Mouse (Mus musculus) midbrain, embryonic 11.5 days (tissue): ENCODE measurements around the gene Ankrd54. TPM values are rescaled to one million over a fixed set of nuclear protein-coding genes. Genes with fewer than 3 reads are reported as not detected.
A peak's percentile ranks its signal among the peaks of the same experiment; 100 is the strongest.

Experiments
- ATAC-seq: fragments of 200-750 bp; cut with Nextera tagmentation; 2 replicates; pipeline ENCODE4 v1.8.0; 2017; ENCODE audit warnings: moderate TSS enrichment, moderate library complexity; ENCODE audit not compliant: low FRiP score
- DNase-seq: peaks from one replicate; pipeline ENCODE4 v3.0.0; 2015; ENCODE audit warnings: low spot score; ENCODE audit errors: missing footprints
- H3K27ac ChIP-seq: fragments of 300-500 bp; sonication (generic); 2 replicates; pipeline ENCODE4 v1.5.1; 2014; ENCODE audit warnings: low read depth, low read length
- H3K27me3 ChIP-seq: fragments of 300-500 bp; sonication (generic); 2 replicates; pipeline ENCODE4 v1.6.1; 2014; ENCODE audit warnings: mild to moderate bottlenecking, low read length, moderate library complexity, mixed read lengths; ENCODE audit not compliant: control insufficient read depth, insufficient read depth
- H3K36me3 ChIP-seq: fragments of 300-500 bp; sonication (generic); 2 replicates; pipeline ENCODE4 v1.6.1; 2014; ENCODE audit warnings: mild to moderate bottlenecking, low read length, moderate library complexity, mixed read lengths; ENCODE audit not compliant: control insufficient read depth, insufficient read depth
- H3K4me1 ChIP-seq: fragments of 300-500 bp; sonication (generic); 2 replicates; pipeline ENCODE4 v1.6.1; 2014; ENCODE audit warnings: low read length; ENCODE audit not compliant: control insufficient read depth, insufficient read depth
- H3K4me2 ChIP-seq: fragments of 300-500 bp; sonication (generic); 2 replicates; pipeline ENCODE4 v1.6.1; 2014; ENCODE audit warnings: mild to moderate bottlenecking, moderate library complexity
- H3K4me3 ChIP-seq: fragments of 300-500 bp; sonication (generic); 2 replicates; pipeline ENCODE4 v1.5.1; 2014; ENCODE audit warnings: low read depth, low read length
- H3K9ac ChIP-seq: fragments of 300-500 bp; sonication (generic); 2 replicates; pipeline ENCODE4 v1.6.1; 2014; ENCODE audit warnings: low read length
- H3K9me3 ChIP-seq: fragments of 300-500 bp; sonication (generic); 2 replicates; pipeline ENCODE4 v1.6.1; 2016; ENCODE audit warnings: low read length; ENCODE audit not compliant: control insufficient read depth
- WGBS: fragments of 180-500 bp; shearing (Covaris S2); extraction: QIAGEN DNeasy Blood & Tissue Kit; methylation state at CpG from one replicate; pipeline ENCODE4 v1.1.7; 2014; 5-methylcytosine and 5-hydroxymethylcytosine counted together
- polyA plus RNA-seq: library from polyadenylated mRNA; unstranded; fragments of >200 nt; fragmentation: Nextera tagmentation; extraction: Ambion mirVana; gene quantifications from 2 replicates; pipeline ENCODE4 v1.2.1, GENCODE M21; 2014

Ankrd54 gene
- 52.7 and 53.5 TPM in 2 replicates for polyA plus RNA-seq

DNA sequence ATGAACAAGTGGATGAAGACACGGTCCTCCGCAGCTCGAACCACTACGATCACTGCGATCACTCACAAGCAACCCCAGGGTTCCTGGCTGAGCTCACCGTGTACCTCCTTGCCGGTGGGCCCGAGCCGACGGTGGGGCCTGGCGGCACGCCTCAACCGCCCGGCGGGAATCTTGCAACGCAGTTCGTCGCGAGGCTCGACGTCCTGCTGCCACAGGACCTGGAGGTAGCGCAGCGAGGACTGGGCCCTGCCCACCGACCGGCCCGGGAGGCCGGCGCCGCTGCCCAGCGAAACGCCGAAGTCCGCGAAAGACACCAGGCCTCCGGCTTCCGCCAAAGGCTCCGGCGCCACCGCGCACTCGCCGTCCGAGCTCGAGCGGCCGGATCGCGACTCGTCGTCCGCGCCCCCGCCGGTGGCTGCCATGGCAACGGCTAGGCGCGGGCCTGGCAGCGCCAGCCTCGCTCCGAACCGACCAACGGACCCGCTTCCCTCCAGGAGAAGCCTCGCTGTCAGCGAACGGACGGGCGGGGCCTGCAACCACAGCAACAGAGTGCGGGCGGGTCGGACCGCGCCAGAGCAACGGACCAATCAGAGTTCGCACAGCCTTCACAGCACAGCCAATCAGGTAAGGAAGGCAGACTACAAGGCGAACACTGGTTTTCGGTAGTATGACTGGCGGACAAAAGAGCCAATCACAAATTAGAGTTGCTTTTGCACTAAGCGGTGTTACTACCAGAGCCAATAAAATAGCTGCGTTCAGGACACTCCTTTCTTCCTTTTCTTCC, at the start of gene Ankrd54:
TSS of gene Ankrd54 (minus strand) at position 518 of the 784 bp plus-strand sequence.
- peak; percentile 99 for DNase-seq
- peak within 1 kb of the TSS; percentile 81 for H3K9ac ChIP-seq
- no peaks in the 10 kb centered on the region for H3K27me3 ChIP-seq
- H3K4me3 ChIP-seq = peak within 1 kb of the TSS; percentile 72
- H3K27ac ChIP-seq = peak within 1 kb of the TSS; percentile 25; the same call in 1 of the 2 replicates
- no peaks in the 10 kb centered on the region for H3K9me3 ChIP-seq
- ATAC-seq = peak; percentile 100
- peaks cover 13% of the 10 kb centered on the region for H3K4me1 ChIP-seq
- WGBS = under 1% methylated on average over 78 of the region's 80 CpGs
- H3K4me2 ChIP-seq = peak within 1 kb of the TSS; percentile 78
- peaks cover 3% of the 10 kb centered on the region for H3K36me3 ChIP-seq

DNA sequence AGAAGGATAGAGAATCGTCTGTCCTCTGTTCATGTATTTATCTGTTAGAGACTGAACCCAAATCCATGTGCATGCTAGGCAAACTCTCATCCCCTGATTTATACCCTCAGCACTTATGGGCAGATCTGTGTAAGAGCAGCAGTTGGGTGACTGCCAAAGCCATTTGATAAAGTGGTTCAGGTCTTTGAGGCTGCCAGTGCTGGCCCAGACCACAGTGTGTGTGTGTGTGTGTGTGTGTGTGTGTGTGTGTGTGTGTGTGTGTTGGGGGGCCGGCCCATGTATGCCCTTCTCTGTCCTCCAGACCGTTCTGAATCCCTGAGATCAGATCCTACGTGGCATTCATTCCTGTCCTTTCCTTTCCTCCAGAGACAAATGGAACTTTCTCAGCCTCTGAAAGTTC, 49.1 kb upstream of the Ankrd54 start:
- Histone ChIP-seq H3K27me3 (peaks cover 2% of the 10 kb centered on the region; the same call in 1 of the 2 replicates), H3K4me1 (peaks cover 15% of the 10 kb centered on the region), H3K9ac (no peak overlapping the region), H3K4me2 (no peak overlapping the region), H3K9me3 (no peaks in the 10 kb centered on the region), H3K27ac (no peak overlapping the region), H3K4me3 (no peak overlapping the region), H3K36me3 (no peaks in the 10 kb centered on the region)
- no peak for ATAC-seq
- 85% methylated on average over 4 of the region's 4 CpGs for WGBS
- DNase-seq = no peak

DNA sequence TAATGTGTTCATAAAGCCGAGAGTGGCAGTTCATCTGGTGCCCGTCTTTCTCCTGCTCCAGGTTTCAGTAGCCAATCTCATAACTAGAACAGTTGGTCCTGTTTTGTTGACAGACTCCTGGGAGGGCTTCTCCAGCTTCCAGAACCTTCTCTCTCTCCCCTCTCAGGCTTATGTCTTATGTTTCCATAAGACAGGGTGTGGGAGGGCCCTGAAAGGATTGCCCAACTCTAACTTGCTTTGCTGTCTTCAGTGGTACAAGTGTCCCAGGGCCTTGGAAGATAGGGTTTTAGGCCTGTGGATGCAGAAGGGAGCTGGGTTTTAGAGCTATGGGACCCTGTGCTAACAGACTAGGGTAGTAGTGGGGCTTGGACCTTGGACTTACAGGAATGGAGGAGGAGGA, 47.8 kb upstream of the Ankrd54 start:
- DNase-seq = no peak
- H3K9ac ChIP-seq = no peak overlapping the region
- H3K4me2 ChIP-seq = peak overlapping the region; percentile 99
- no peak overlapping the region; the same call in 1 of the 2 replicates for H3K4me3 ChIP-seq
- H3K27ac ChIP-seq = no peak overlapping the region
- H3K36me3 ChIP-seq = no peaks in the 10 kb centered on the region
- H3K27me3 ChIP-seq = peaks cover 2% of the 10 kb centered on the region; the same call in 1 of the 2 replicates
- no peaks in the 10 kb centered on the region for H3K9me3 ChIP-seq
- H3K4me1 ChIP-seq = peaks cover 15% of the 10 kb centered on the region
- WGBS = 67% methylated on average over 2 of the region's 2 CpGs
- no peak for ATAC-seq

DNA sequence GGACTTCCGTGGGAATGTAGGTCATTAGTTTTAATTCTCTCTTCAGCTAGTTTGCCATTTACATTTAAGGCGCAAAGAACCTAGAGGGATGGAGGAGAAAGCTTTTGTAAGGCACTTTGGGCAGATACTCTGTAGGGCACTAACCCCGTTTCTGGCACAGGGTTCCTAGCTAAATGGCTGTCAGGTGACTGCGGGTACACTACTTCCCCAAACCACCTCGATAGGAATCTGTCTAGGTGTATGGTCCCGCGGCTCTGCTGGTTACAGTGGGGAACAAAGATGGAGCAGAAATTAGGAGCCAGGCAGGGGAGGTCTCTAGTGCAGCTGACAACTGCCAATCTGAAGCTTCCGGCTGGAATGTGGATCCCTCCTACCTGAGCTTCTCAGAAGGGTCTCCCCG, 47.3 kb upstream of the Ankrd54 start:
- DNase-seq = no peak

DNA sequence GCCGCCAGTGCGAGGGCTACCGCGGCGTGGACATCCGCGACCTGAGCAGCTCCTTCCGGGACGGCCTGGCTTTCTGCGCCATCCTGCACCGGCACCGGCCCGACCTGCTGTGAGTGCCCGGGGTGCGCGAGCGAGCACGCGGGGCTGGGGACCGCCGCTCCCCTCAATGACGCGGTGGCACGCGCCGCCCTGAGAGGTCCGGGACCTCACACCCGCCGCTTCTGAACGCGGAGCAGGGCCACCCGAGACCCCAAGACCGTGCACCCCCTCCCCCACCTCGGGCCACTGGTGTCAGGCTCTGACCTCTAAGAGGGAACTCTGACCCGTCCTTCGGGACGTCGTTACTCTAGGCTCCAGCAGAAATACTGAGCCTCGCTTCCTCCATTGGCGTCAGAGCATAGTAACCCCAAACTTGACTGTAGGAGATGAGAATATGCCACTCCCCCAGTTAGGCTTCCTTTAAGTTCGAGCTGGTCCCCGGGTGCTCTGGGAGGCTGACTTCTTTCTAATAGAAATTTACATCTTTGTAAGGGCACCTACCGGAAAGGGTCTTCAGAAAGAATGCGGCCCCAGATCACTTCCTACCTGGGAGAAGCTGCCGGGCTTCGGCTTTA, 46.7 kb upstream of the Ankrd54 start:
- peak overlapping the region; percentile 90 for H3K9ac ChIP-seq
- DNase-seq (peak; percentile 93), ATAC-seq (peak; percentile 69)
- peak overlapping the region; percentile 99 for H3K4me2 ChIP-seq
- no peaks in the 10 kb centered on the region for H3K9me3 ChIP-seq
- H3K36me3 ChIP-seq = no peaks in the 10 kb centered on the region
- H3K4me3 ChIP-seq = peak overlapping the region; percentile 82
- H3K27me3 ChIP-seq = peaks cover 2% of the 10 kb centered on the region; the same call in 1 of the 2 replicates
- peaks cover 15% of the 10 kb centered on the region for H3K4me1 ChIP-seq
- under 1% methylated on average over 46 of the region's 46 CpGs for WGBS
- no peak overlapping the region for H3K27ac ChIP-seq

More for the DNA sequence above, 47.3 kb upstream of the Ankrd54 start:
- Histone ChIP-seq H3K27me3 (peaks cover 2% of the 10 kb centered on the region; the same call in 1 of the 2 replicates), H3K9ac (peak overlapping the region; percentile 90; the same call in 1 of the 2 replicates), H3K9me3 (no peaks in the 10 kb centered on the region), H3K36me3 (no peaks in the 10 kb centered on the region), H3K4me2 (peak overlapping the region; percentile 99), H3K4me3 (peak overlapping the region; percentile 82), H3K4me1 (peaks cover 15% of the 10 kb centered on the region), H3K27ac (no peak overlapping the region)
- no peak for ATAC-seq
- 19% methylated on average over 9 of the region's 9 CpGs for WGBS

DNA sequence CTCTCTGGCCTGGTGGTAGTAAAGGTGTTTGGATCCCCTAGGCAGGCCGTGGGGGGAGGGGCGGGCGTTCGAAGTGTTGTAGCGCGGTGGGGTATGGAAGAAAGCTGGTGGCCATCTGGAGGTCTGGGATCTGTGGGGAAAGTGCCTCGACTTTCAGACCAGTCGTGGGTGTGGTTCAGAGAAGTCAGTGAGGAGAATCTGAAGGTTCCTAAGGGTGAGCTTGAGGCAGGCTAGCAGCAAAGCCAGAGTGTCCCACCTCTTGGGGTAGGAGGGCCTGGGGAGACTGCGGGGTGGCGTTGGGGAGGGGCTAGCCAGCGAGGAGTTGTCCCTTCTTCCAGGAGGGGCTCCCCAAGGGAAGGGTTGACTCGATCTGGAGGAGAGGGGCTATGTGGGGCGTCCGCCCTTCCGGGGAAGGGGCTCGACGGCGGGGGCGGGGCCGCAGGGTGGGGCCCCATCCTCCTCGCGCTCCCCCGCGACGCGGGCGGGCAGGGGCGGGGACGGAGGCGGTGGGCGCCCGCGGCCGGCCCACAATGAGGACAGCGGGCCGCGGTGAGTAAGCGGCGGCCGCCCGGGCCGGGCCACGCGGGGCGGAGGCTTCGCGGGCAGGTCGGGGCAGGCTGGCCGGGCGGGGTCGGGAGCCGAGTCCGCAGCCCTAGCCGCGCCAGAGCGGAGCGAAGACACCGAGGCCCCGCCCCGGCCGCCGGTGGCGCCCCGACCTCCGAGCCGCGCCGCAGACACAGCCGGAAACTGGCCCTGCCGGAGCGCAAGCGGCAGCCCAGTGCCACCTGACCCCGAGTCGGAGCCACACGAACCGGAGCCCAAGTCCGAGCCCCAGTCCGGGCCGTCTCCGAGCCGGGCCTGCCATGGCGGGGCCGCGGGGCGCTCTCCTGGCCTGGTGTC, 46.0 kb upstream of the Ankrd54 start, which contains the start of gene Micall1:
TSS of gene Micall1 (plus strand) at position 478 of the 900 bp plus-strand sequence.
- under 1% methylated on average over 54 of the region's 85 CpGs for WGBS
- peak within 1 kb of the TSS; percentile 90 for H3K9ac ChIP-seq
- peak; percentile 95 for DNase-seq

DNA sequence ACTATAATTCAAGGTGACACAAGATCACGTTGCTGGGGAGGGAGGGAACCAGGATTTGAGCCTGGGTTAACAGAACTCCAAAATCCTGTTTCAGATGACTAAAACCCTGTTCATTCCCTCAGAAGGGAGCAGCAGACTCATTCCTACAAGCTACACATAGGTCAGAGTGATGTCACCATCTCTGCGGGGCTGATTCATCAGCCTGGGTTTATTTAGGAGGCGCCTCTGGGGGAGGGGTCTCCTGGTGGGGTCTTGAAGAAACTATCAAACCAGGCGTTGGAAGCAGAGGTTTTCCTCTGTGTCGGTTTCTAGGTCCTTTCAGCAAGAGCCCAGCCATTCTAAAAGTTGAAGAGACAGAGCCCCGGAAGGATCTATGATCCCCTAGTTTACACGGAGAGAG, 45.3 kb upstream of the Ankrd54 start:
- WGBS = 19% methylated on average over 7 of the region's 7 CpGs
- no peaks in the 10 kb centered on the region for H3K9me3 ChIP-seq
- peaks cover 15% of the 10 kb centered on the region for H3K4me1 ChIP-seq
- H3K27me3 ChIP-seq = peaks cover 2% of the 10 kb centered on the region; the same call in 1 of the 2 replicates
- ATAC-seq (no peak), DNase-seq (no peak)
- no peak overlapping the region for H3K27ac ChIP-seq
- peak overlapping the region; percentile 82; the same call in 1 of the 2 replicates for H3K4me3 ChIP-seq
- peak overlapping the region; percentile 99 for H3K4me2 ChIP-seq
- no peaks in the 10 kb centered on the region for H3K36me3 ChIP-seq
- H3K9ac ChIP-seq = peak overlapping the region; percentile 90; the same call in 1 of the 2 replicates

More for the DNA sequence above, 46.0 kb upstream of the Ankrd54 start, which contains the start of gene Micall1:
- peak within 1 kb of the TSS; percentile 40; the same call in 1 of the 2 replicates for H3K27ac ChIP-seq
- peaks cover 15% of the 10 kb centered on the region for H3K4me1 ChIP-seq
- H3K36me3 ChIP-seq = no peaks in the 10 kb centered on the region
- peaks cover 2% of the 10 kb centered on the region; the same call in 1 of the 2 replicates for H3K27me3 ChIP-seq
- no peaks in the 10 kb centered on the region for H3K9me3 ChIP-seq
- ATAC-seq = peak; percentile 89
- peak within 1 kb of the TSS; percentile 99 for H3K4me2 ChIP-seq
- peak within 1 kb of the TSS; percentile 82 for H3K4me3 ChIP-seq

DNA sequence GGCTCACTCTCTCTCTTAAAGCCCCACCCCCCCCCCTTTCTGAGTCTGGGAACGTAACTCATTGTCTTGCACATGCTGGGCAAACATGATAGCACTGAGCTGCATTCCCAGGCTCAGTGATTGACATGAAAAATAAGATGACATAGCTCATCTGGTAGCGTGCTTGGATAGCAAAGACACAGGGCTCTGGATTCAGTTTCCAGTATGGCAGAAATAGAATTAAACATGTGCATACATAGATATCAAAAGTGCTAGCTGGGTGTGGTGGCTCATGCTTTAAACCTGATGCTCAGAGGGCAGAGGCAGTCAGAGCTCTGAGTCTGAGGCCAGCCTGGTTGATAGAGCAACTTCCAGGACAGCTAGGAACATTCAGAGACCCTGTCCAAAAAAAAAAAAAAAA, 43.1 kb upstream of the Ankrd54 start:
- Histone ChIP-seq H3K4me3 (no peak overlapping the region), H3K27ac (no peak overlapping the region), H3K27me3 (peaks cover 2% of the 10 kb centered on the region; the same call in 1 of the 2 replicates), H3K36me3 (no peaks in the 10 kb centered on the region), H3K4me1 (peaks cover 15% of the 10 kb centered on the region), H3K9ac (no peak overlapping the region), H3K4me2 (no peak overlapping the region), H3K9me3 (no peaks in the 10 kb centered on the region)
- ATAC-seq = no peak
- no peak for DNase-seq
- WGBS = 65% methylated on average over 2 of the region's 2 CpGs
